Mouse (Mus musculus) brain, embryonic 14.5 days (tissue): Measurements from ENCODE around the gene Osmr.

ENCODE experiments used
- CTCF ChIP-seq: fragments of 200-500 bp; IDR thresholded peaks from 2 replicates; pipeline ENCODE4 v1.5.1; 2012; ENCODE audit warnings: inconsistent platforms, mild to moderate bottlenecking, moderate library complexity, borderline replicate concordance; ENCODE audit not compliant: insufficient read depth, insufficient read length; ENCODE audit errors: extremely low read depth
- POLR2A ChIP-seq: fragments of 200-500 bp; IDR thresholded peaks from 2 replicates; pipeline ENCODE4 v1.6.1; 2012; ENCODE audit warnings: mild to moderate bottlenecking, inconsistent platforms, borderline replicate concordance; ENCODE audit not compliant: poor library complexity, insufficient read depth, insufficient read length, severe bottlenecking; ENCODE audit errors: extremely low read depth

GRCm38 (mm10) chr15:6909669-6910068, 34.9 kb upstream of the Osmr start:
- no peak for TF ChIP-seq POLR2A
- TF ChIP-seq CTCF: peak; percentile 98
